Mouse (Mus musculus): ENCODE measurements around the gene Rhog. TPM values are rescaled to one million over a fixed set of nuclear protein-coding genes. Genes with fewer than 3 reads are reported as not detected.

The Rhog gene
- polyA plus RNA-seq, 1 experiment = 55.1 TPM

GRCm38 (mm10) chr7:102208806-102209363 lies 47.0 kb downstream of the Rhog start:
- Histone ChIP-seq H3K4me3 (ENCODE audit: insufficient read depth, low read length) (peak overlapping the region; percentile 42), H3K27ac (ENCODE audit: insufficient read depth, low read length) (no peak overlapping the region), H3K4me1 (ENCODE audit: control insufficient read depth, insufficient read depth, low read length) (peaks cover 6% of the 10 kb centered on the region; the same call in 1 of the 2 replicates)
- no peak for TF ChIP-seq POLR2A (IDR thresholded peaks at IDR 0.05; ENCODE audit: extremely low read depth, insufficient read depth, low read length)
- no peak for TF ChIP-seq CTCF (IDR thresholded peaks at IDR 0.05; ENCODE audit: extremely low read depth, insufficient read depth, low read length)

- Histone ChIP-seq H3K27ac (ENCODE audit: insufficient read depth, low read length) (no peak overlapping the region), H3K4me3 (ENCODE audit: insufficient read depth, low read length) (no peak overlapping the region), H3K4me1 (ENCODE audit: control insufficient read depth, insufficient read depth, low read length) (peaks cover 6% of the 10 kb centered on the region; the same call in 1 of the 2 replicates)
- TF ChIP-seq CTCF (IDR thresholded peaks at IDR 0.05; ENCODE audit: extremely low read depth, insufficient read depth, low read length) (no peak), POLR2A (IDR thresholded peaks at IDR 0.05; ENCODE audit: extremely low read depth, insufficient read depth, low read length) (no peak)
Measured at GRCm38 (mm10) chr7:102205646-102206045, 50.2 kb downstream of the Rhog start.

GRCm38 (mm10) chr7:102204296-102204857 lies 51.5 kb downstream of the Rhog start:
- peaks cover 7% of the 10 kb centered on the region; the same call in 1 of the 2 replicates for H3K4me1 ChIP-seq (ENCODE audit: control insufficient read depth, insufficient read depth, low read length)
- TF ChIP-seq CTCF (IDR thresholded peaks at IDR 0.05; ENCODE audit: extremely low read depth, insufficient read depth, low read length) (no peak), POLR2A (IDR thresholded peaks at IDR 0.05; ENCODE audit: extremely low read depth, insufficient read depth, low read length) (no peak)
- no peak overlapping the region for H3K4me3 ChIP-seq (ENCODE audit: insufficient read depth, low read length)
- no peak overlapping the region; the same call in 1 of the 2 replicates for H3K27ac ChIP-seq (ENCODE audit: insufficient read depth, low read length)

GRCm38 (mm10) chr7:102200996-102201785 lies 54.7 kb downstream of the Rhog start:
- TF ChIP-seq POLR2A (IDR thresholded peaks at IDR 0.05; ENCODE audit: extremely low read depth, insufficient read depth, low read length) (no peak), CTCF (IDR thresholded peaks at IDR 0.05; ENCODE audit: extremely low read depth, insufficient read depth, low read length) (no peak)
- peaks cover 4% of the 10 kb centered on the region; the same call in 1 of the 2 replicates for H3K4me1 ChIP-seq (ENCODE audit: control insufficient read depth, insufficient read depth, low read length)
- H3K27ac ChIP-seq (ENCODE audit: insufficient read depth, low read length) = no peak overlapping the region
- no peak overlapping the region for H3K4me3 ChIP-seq (ENCODE audit: insufficient read depth, low read length)

- peaks cover 4% of the 10 kb centered on the region; the same call in 1 of the 2 replicates for H3K4me1 ChIP-seq (ENCODE audit: control insufficient read depth, insufficient read depth, low read length)
- no peak overlapping the region for H3K4me3 ChIP-seq (ENCODE audit: insufficient read depth, low read length)
- no peak for TF ChIP-seq POLR2A (IDR thresholded peaks at IDR 0.05; ENCODE audit: extremely low read depth, insufficient read depth, low read length)
- no peak overlapping the region for H3K27ac ChIP-seq (ENCODE audit: insufficient read depth, low read length)
Measured at GRCm38 (mm10) chr7:102200576-102200975, 55.3 kb downstream of the Rhog start.

- Histone ChIP-seq H3K4me1 (ENCODE audit: control insufficient read depth, insufficient read depth, low read length) (no peaks in the 10 kb centered on the region; the same call in 1 of the 2 replicates), H3K27ac (ENCODE audit: insufficient read depth, low read length) (no peak overlapping the region), H3K4me3 (ENCODE audit: insufficient read depth, low read length) (no peak overlapping the region)
- no peak for TF ChIP-seq POLR2A (IDR thresholded peaks at IDR 0.05; ENCODE audit: extremely low read depth, insufficient read depth, low read length)
- TF ChIP-seq CTCF (IDR thresholded peaks at IDR 0.05; ENCODE audit: extremely low read depth, insufficient read depth, low read length) = no peak
Measured at GRCm38 (mm10) chr7:102192356-102192755, 63.5 kb downstream of the Rhog start.

Other genes with a start within 250 kb of the Rhog start
- 11.8 and 12.7 TPM in 2 replicates for gene Il18bp, start 237.4 kb downstream of the Rhog start, polyA plus RNA-seq (2012; rRNA removed)
- 55.9 and 59.4 TPM in 2 replicates for gene Rnf121, start 190.6 kb downstream of the Rhog start, polyA plus RNA-seq (2012; rRNA removed)
- gene Xndc1, start 190.5 kb downstream of the Rhog start, polyA plus RNA-seq (2012; rRNA removed) = 38.4 and 43.8 TPM in 2 replicates
- gene Xntrpc, start 190.3 kb downstream of the Rhog start, polyA plus RNA-seq (2012; rRNA removed) = 1.9 and 2.8 TPM in 2 replicates
- 0.53 and 2.0 TPM in 2 replicates for gene Trpc2, start 172.9 kb downstream of the Rhog start, polyA plus RNA-seq (2012; rRNA removed)
- gene Art1, start 154.3 kb downstream of the Rhog start, polyA plus RNA-seq (2012; rRNA removed) = 0.23 TPM in 1 of 2 replicates, not detected in the other
- not detected in 2 replicates for gene Art5, start 146.6 kb downstream of the Rhog start, polyA plus RNA-seq (2012; rRNA removed)
- 0.04 TPM in 1 of 2 replicates, not detected in the other for gene Chrna10, start 139.2 kb downstream of the Rhog start, polyA plus RNA-seq (2012; rRNA removed)
- gene Nup98, start 45.9 kb downstream of the Rhog start, polyA plus RNA-seq (2012; rRNA removed) = 16.2 and 17.1 TPM in 2 replicates
- 29.1 and 29.9 TPM in 2 replicates for gene Pgap2, start 45.8 kb downstream of the Rhog start, polyA plus RNA-seq (2012; rRNA removed)
- gene Stim1, start 11.8 kb upstream of the Rhog start, polyA plus RNA-seq (2012; rRNA removed) = 75.4 and 75.7 TPM in 2 replicates
- gene Rrm1, start 185.6 kb upstream of the Rhog start, polyA plus RNA-seq (2012; rRNA removed) = 11.0 and 12.5 TPM in 2 replicates
- not detected in 2 replicates for gene Olfr543, start 225.6 kb upstream of the Rhog start, polyA plus RNA-seq (2012; rRNA removed)
- gene Olfr544, start 232.3 kb upstream of the Rhog start, polyA plus RNA-seq (2012; rRNA removed) = not detected in 2 replicates
- not detected in 2 replicates for gene Olfr545, start 243.5 kb upstream of the Rhog start, polyA plus RNA-seq (2012; rRNA removed)